Mouse (Mus musculus) sigmoid colon, adult 10 weeks (tissue): ENCODE results near the gene Il1rapl2. TPM values are rescaled to one million over a fixed set of nuclear protein-coding genes. Genes with fewer than 3 reads are reported as not detected.

Experiments
- polyA plus RNA-seq: library from polyadenylated mRNA; stranded (reverse); fragments of 350-450 nt; fragmentation: Illumina TruSeq; extraction: RNeasy Lipid Tissue Mini Kit (QIAGEN cat#74804); gene quantifications from one replicate; pipeline ENCODE4 v1.2.3, GENCODE M21; 2014; ENCODE audit warnings: low read depth, low replicate concordance

Il1rapl2 gene
- polyA plus RNA-seq, result not detected

GRCm38 (mm10) chrX:137570321-137571195 lies at the start of gene Il1rapl2:
TSS of gene Il1rapl2 (plus strand) at chrX:137570608.

GRCm38 (mm10) chrX:138209480-138209879 lies 639.1 kb downstream of the Il1rapl2 start, which contains the start of gene Tex13a:
TSS of gene Tex13a (minus strand) at chrX:138209580.

